Mouse (Mus musculus): ENCODE measurements around the gene Hmga2. TPM values are rescaled to one million over a fixed set of nuclear protein-coding genes. Genes with fewer than 3 reads are reported as not detected.
"Not testable (repeated sequence)": the region's sequence is repeated elsewhere in the genome, so short reads cannot be mapped to it uniquely, and the experiment has no call there.

Hmga2 gene
- total RNA-seq, 2 experiments from 2014 or later = 0.16 to 0.30 TPM

DNA sequence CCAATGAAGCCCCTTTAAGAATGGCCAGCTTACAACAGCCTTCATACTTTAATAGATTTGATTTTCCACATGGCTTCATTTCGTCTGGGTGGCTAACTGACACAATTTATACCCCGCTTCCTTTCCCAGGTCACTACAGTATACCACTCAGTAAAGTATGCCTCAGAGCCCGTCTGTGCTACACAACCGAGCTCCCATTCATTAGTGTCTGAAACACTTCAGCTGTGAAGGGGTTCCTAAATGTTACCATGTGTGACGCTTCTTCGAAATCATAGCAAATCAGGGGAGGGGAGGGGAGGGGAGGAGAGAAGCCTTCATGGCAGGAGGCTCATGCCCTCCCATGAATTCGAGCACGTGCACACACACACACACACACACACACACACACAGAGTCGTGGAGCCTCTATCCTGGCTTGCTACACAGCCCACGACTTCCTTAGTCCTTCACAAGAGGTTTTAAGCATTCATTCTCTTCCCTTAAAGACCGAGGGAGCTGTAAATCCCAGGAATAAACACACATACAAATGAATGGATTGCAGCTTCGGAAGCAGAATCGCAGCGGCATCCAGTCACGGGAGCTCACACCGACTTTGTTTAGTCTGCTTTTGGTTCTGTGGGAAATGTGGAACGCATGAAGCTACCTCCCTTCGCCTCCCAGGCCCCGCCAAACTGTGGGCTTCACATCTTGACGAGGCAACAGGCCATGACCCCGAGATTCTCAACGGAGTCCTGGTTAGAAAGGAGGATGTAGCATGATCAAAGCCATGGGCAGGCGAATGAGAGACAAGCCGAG lies 110.7 kb downstream of the Hmga2 start:
- DNase-seq = no peak
- intact Hi-C loops (cut with DNase I) = no loop called here

DNA sequence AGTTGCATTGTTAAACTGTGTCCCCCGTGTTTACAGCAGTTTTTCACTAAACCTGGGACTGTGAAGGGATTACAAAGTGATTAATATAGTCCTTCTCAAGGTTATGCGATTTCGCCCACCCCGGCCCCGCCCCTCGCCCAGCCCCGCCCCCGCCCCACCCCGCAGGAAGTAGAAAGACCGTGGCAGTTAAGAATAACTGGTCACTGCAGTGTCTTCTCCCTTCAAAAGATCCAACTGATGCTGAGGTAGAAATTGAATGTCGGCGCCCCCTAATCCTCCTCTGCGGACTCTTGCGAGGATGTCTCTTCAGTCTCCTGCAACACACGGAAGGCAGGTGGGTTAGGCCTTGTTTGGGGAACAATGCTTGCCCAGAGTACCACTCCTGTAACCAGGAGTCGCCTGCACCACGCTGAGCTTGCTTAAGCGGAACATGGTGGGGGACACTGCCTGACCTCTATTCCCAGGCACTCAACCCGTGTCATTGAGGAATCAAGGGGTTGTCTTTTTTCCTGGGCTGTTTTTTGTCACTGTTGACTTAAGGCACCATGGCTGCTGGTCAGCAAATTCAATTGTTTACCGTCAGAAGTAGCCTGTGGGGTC lies 112.2 kb downstream of the Hmga2 start:
- intact Hi-C loops (cut with DNase I) = no loop called here
- no peak for DNase-seq

DNA sequence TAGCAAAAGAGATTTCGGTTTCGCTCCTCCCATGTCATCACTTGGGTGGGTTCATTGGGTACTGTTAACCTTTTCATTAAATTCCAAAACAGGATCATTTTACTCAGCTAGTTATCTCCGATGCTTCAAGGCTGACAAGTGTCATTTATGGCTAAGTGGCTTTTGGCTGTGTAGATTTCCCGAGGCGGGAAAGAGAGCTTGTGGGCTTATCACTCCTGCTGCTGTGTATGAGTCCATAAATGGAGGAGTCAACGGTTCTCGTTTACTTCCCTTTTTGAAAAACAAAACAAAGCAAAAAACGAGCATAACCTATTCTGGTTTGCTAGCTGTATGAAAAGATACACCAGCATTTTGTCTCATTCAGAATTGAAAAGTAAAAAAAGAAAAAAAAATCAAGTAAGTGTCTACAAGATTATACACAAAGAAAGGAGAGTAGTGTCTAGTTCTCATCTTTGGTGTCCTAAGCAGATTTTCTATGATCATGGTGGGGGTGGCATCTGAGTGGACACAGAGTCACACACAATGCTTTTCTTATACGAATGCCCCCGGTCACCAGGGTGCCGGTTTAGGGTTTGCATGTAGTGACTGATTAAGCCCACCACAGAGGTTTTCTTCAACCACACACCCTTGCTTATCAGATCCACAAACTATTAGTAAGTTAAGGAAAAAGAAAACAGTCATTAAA lies 112.8 kb downstream of the Hmga2 start:
- DNase-seq; intact Hi-C loops (cut with DNase I): not testable (repeated sequence)

DNA sequence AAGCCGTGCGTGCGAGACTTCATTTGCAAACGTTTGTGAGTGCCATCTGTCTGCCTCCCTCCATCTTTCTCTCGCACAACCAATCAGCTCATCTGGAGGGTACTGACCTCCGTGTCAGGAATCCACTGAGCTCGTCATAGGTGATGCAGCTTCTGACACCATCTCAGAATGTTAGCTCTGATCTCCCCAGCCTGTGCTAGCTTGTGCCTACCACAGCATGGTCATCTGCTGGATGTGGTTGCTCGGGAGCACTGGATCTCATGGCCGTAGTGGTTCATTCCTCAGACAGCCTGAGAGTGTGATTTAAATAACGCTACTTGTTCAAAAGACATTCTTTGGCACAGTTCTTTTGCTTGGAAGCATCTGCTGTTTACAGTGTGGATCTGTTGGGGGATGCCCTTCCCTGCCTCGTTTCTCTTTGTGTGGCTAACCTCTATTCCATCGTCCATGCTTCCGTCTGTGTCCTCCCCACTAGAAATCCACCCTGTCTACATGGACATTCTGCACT lies 121.7 kb downstream of the Hmga2 start:
- no peak for DNase-seq
- intact Hi-C loops (cut with DNase I) = no loop called here

DNA sequence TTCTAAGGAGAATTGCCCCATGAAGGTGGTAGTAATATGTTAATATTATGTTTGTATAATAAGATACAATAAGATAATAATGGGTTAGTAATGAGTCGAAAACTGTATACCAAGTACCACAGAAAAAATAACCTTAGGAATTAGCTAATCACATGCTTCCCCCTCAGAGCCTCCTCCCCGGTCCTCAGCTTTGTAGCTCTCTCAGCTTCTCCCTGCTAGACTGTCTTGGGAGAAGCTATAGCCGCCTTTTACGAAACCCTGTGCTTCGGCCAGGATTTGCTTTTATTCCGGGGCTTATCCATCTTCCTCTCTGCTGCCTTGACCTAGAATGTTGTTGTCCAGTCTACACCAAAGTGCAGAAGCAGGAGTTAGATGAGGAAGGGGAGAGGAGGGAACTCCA lies 130.9 kb downstream of the Hmga2 start:
- DNase-seq = no peak
- intact Hi-C loops (cut with DNase I) = no loop called here

DNA sequence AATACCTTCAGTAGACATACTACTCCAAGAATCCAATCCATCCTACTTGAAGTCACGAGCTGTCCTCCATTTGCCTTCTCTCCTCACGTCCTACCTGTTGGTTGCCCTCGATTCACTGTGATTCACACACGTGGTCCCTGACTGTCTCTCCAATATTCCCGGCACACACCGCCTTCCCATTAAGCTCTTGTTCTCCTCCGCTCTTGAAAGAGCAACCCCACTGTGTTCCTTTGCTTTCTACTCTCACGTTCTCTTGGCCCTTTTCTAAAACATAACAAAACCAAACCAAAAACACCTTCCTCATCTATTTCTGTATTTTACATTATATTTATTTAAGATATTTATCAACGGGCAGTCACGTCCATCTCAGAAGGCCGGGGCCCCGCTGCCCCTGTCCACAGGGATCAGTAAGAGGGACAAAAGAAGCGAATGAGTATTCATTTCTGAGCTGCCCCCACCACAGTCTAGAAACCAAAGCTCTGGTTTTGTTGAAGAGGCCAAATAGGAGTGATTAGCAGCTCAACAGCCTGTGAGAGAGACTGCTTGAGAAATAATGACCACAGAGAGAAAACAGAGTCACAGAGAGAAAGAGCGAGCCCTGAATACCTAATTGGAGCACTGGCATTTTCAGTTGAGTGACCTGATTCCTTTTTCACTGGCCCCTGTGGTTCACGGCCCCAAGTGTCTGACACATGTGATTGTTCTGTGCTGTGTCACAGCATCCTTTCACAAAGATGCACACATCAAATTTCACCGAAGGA lies 131.5 kb downstream of the Hmga2 start:
- DNase-seq = no peak
- intact Hi-C loops (cut with DNase I) = no loop called here

DNA sequence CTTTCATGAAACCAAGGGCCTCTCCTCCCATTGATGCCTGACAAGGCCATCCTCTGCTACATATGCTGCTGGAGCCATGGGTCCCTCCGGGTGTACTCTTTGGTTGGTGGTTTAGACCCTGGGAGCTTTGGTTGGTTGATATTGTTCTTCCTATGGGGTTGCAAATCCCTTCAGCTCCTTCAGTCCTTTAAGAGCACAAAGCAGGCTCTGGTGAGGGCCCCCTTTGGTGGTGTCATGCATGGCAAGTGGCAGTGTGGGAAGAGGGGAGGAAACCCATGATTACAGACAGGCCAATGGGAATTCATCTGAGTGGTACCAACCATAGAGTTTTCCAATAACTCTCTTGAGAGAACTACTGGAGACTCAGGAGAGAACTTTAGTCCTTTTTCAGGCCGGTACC lies 136.4 kb downstream of the Hmga2 start:
- intact Hi-C loops (cut with DNase I) = not testable (repeated sequence)

DNA sequence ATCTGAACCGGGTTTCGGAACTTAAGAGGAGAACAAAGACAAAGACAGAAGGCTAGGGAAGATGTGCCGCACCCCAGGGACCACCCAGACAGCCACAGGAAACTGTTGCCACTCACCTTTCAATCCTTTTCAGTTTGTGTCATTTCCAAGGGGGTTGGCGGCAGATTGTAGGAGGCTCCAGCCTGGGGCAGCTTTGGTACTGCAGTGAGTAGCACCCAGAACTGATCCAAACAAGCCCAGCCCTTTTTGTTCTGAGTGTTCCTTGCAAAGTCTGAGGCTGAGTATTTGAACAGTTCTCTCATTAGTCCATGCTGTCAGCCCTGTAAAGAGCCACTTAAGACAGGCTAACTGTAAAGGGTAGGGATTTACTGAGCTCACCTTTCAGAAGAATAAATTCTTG lies 136.9 kb downstream of the Hmga2 start:
- DNase-seq = no peak
- intact Hi-C loops (cut with DNase I) = no loop called here

More for the DNA sequence above, 136.4 kb downstream of the Hmga2 start:
- DNase-seq = not testable (repeated sequence)

DNA sequence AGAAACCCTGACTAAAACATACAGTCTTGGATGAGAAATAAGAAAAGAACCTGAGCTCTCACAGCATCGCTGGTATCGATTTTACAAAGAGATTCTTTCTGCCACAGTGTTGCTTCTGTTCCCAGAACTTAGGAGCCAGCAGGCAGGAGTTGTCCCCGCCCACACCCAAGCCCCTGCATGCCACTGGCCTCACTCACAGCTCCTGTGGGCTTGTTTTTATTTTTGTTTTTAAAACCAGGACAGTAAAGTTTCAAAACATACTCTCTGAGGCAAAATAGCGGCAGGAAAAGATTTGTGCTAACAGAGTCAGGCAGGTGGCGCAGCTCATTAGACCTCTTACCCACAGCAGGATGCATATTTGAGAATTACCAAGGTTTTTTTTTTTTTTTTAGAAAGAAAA lies 137.4 kb downstream of the Hmga2 start:
- no peak for DNase-seq
- intact Hi-C loops (cut with DNase I) = no loop called here

DNA sequence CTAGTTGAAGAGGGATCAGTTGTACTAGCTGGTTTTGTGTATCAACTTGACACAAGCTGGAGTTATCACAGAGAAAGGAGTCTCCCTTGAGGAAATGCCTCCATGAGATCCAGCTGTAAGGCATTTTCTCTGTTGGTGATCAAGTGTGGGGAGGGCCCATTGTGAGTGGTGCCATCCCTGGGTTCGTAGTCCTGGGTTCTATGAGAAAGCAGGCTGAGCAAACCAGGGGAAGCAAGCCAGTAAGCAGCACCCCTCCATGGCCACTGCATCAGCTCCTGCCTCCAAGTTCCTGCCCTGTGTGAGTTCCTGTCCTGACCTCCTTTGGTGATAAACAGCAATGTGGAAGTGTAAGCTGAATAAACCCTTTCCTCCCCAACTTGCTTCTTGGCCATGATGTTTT lies 137.8 kb downstream of the Hmga2 start:
- intact Hi-C loops (cut with DNase I); DNase-seq: not testable (repeated sequence)

DNA sequence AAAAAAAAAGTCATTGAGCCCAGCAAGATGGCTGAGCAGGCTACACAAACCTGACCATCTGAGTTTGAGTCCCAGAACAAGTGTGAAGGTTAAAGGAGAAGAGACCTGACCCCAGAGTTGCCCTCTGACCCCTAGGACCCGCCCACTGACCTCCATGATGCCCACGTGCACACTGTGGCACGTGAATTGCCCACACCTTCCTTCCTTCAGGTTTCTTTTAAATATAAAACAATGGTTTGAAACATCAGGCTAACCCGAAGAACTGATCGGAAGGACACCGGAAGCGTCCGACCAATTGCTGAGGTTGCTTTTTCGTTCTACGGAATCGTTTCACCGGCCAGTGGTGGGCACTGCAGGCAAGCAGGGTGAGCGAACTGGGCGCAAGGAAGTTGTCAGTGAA lies 148.3 kb downstream of the Hmga2 start:
- intact Hi-C loops (cut with DNase I) = no loop called here
- no peak for DNase-seq

DNA sequence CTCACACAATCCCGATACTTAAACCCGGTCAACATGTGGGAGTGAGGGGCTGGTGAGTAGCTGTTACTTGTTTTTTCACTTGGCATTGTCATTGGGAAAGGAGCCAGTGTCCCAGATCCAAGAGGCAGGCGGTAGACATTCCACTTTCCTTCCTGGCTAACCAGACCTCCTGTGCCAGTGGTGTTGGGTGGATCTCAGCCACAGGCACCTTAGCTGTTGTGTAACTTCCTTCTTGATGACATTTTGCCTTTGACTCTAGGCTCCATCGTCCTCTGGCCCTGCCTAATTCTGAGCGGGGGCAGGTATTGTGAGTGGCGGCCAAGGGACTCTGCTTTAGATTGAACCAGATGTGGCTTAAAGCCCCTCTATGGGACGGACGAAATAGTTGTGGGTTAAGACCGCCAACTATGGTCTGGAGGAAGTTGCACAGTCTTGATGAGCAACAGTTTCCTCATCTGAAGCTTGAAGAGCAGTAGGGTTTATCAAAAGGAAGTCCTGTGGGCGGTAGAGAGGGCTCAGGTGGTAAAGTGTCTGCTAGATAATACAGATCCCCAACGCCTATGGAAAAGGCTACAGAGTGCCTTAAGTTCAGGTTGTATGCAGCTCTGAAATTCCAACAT lies 152.6 kb downstream of the Hmga2 start:
- DNase-seq = no peak
- intact Hi-C loops (cut with DNase I) = no loop called here

DNA sequence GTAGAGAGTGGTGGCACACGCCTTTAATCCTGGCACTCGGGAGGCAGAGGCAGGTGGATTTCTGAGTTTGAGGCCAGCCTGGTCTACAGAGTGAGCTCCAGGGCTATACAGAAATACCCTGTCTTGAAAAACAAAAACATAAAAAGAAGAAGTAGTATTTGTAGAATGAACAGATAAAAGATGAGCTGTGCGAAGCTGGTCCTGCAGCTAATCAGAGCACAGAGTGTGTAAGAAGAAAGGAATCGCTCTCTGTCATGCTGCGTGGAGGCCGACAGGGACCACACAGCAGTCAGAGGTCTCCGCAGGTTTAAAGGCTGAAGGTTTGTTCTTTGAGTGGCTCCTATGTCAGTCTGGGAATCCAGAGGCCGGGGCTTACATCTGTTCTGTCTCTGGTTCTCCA lies 153.5 kb downstream of the Hmga2 start:
- intact Hi-C loops (cut with DNase I) = no loop called here
- DNase-seq = no peak

DNA sequence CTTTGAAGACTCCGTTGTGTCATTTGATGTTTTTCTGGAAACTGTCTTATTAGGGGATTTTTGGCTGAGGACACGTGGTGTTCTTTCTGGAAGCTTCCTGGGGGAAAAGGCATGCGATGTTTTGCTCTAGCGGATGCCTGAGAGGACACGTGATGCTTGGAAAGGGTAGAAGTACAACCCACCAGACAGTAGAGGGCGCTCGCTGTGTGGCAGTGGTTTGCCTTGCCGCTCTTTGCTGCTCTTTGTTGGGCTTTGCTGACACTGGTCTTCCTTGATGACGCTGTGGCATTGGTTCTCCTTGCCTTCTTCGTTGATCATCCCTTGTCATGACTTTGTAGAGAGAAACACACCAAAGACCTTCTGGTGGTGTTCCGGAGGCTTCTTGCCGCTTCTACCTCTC lies 156.7 kb downstream of the Hmga2 start:
- intact Hi-C loops (cut with DNase I) = no loop called here
- no peak for DNase-seq

Small RNAs within 50 kb of the gene (microRNA-seq; reads per million reads assigned to microRNA genes)
- gene Mir763 = not detected

Other genes starting within 250 kb of the Hmga2 start
- gene Llph, start 249.4 kb downstream of the Hmga2 start, total RNA-seq (2021) = 10 to 100 TPM; 14.1 to 17.2 TPM

All from left cerebral cortex, postnatal 4 days (tissue).